Mouse (Mus musculus) kidney, postnatal 0 days (tissue): ENCODE data around the gene Atg4d. TPM values are rescaled to one million over a fixed set of nuclear protein-coding genes. Genes with fewer than 3 reads are reported as not detected.

Experiments
- ATAC-seq: fragments of 200-750 bp; cut with Nextera tagmentation; replicated peaks from 2 replicates; pipeline ENCODE4 v1.8.0; 2017; ENCODE audit warnings: low read depth, moderate number of reproducible peaks, moderate TSS enrichment, moderate library complexity; ENCODE audit not compliant: low FRiP score
- DNase-seq: peaks from one replicate; pipeline ENCODE4 v3.0.0-alpha.2; 2016; ENCODE audit warnings: low spot score
- H3K27ac ChIP-seq: fragments of 300-500 bp; sonication (generic); 2 replicates; pipeline ENCODE4 v1.5.1; 2014; ENCODE audit warnings: mild to moderate bottlenecking
- H3K27me3 ChIP-seq: fragments of 300-500 bp; sonication (generic); 2 replicates; pipeline ENCODE4 v1.6.1; 2014; ENCODE audit warnings: low read length, mixed read lengths; ENCODE audit not compliant: insufficient read depth
- H3K36me3 ChIP-seq: fragments of 300-500 bp; sonication (generic); 2 replicates; pipeline ENCODE4 v1.6.1; 2014; ENCODE audit warnings: low read length, mixed read lengths; ENCODE audit not compliant: insufficient read depth
- H3K4me1 ChIP-seq: fragments of 300-500 bp; sonication (generic); replicated peaks from 2 replicates; pipeline ENCODE4 v1.6.1; 2014; ENCODE audit warnings: antibody characterized with exemption, low read length, mixed read lengths; ENCODE audit not compliant: insufficient read depth
- H3K4me2 ChIP-seq: fragments of 300-500 bp; sonication (generic); 2 replicates; pipeline ENCODE4 v1.6.1; 2014; ENCODE audit warnings: mild to moderate bottlenecking, low read length, moderate library complexity, mixed read lengths
- H3K4me3 ChIP-seq: fragments of 300-500 bp; sonication (generic); replicated peaks from 2 replicates; pipeline ENCODE4 v1.5.1; 2014; ENCODE audit warnings: low read depth, low read length
- H3K9ac ChIP-seq: fragments of 300-500 bp; sonication (generic); 2 replicates; pipeline ENCODE4 v1.6.1; 2014; ENCODE audit warnings: low read depth, low read length
- H3K9me3 ChIP-seq: fragments of 300-500 bp; sonication (generic); replicated peaks from 2 replicates; pipeline ENCODE4 v1.6.1; 2016; ENCODE audit warnings: low read length, inconsistent platforms, mixed read lengths
- CTCF ChIP-seq: IDR thresholded peaks from 2 replicates; pipeline ENCODE4 v1.5.1; 2016; ENCODE audit warnings: antibody characterized with exemption, low read depth, mild to moderate bottlenecking, moderate library complexity
- WGBS: fragments of 180-500 bp; shearing (Covaris S2); extraction: QIAGEN DNeasy Blood & Tissue Kit; methylation state at CpG from one replicate; pipeline ENCODE4 v1.1.7; 2014; 5-methylcytosine and 5-hydroxymethylcytosine counted together
- polyA plus RNA-seq: library from polyadenylated mRNA; unstranded; fragments of >200 nt; fragmentation: Nextera tagmentation; extraction: Ambion mirVana; gene quantifications from 2 replicates; pipeline ENCODE4 v1.2.1, GENCODE M21; 2015

Gene Atg4d
- polyA plus RNA-seq, 1 experiment from 2014 or later, result 51.7 TPM

- H3K27me3 ChIP-seq, result peaks cover 11% of the 10 kb centered on the region
- H3K9me3 ChIP-seq, result no peaks in the 10 kb centered on the region
- peak within 1 kb of the TSS; percentile 86 for H3K4me2 ChIP-seq
- peaks cover 7% of the 10 kb centered on the region for H3K36me3 ChIP-seq
- peak within 1 kb of the TSS; percentile 95 for H3K9ac ChIP-seq
- peak within 1 kb of the TSS; percentile 92 for H3K27ac ChIP-seq
- 0% methylated on average over 74 of the region's 90 CpGs for WGBS
- peaks cover 12% of the 10 kb centered on the region for H3K4me1 ChIP-seq
- no peak for TF ChIP-seq CTCF
- H3K4me3 ChIP-seq, result peak within 1 kb of the TSS; percentile 97
- ATAC-seq (peak; percentile 84), DNase-seq (peak; percentile 90)
Observed at GRCm38 (mm10) chr9:21238733-21239464, 26.2 kb upstream of the Atg4d start, which contains the start of gene Keap1. Keap1 (minus strand) TSS chr9:21239361.

GRCm38 (mm10) chr9:21239465-21239848 lies 25.6 kb upstream of the Atg4d start:
- peak overlapping the region; percentile 25; the same call in 1 of the 2 replicates for H3K27ac ChIP-seq
- no peak for TF ChIP-seq CTCF
- H3K4me3 ChIP-seq, result peak overlapping the region; percentile 97
- WGBS, result 35% methylated on average over 4 of the region's 4 CpGs
- no peaks in the 10 kb centered on the region for H3K9me3 ChIP-seq
- H3K9ac ChIP-seq, result peak overlapping the region; percentile 95
- DNase-seq, result no peak
- peaks cover 7% of the 10 kb centered on the region; the same call in 1 of the 2 replicates for H3K36me3 ChIP-seq
- peak overlapping the region; percentile 86 for H3K4me2 ChIP-seq
- ATAC-seq, result no peak
- H3K4me1 ChIP-seq, result peaks cover 17% of the 10 kb centered on the region
- H3K27me3 ChIP-seq, result peaks cover 17% of the 10 kb centered on the region

- Histone ChIP-seq H3K4me3 (no peak overlapping the region), H3K27ac (no peak overlapping the region), H3K36me3 (no peaks in the 10 kb centered on the region), H3K9me3 (no peaks in the 10 kb centered on the region), H3K4me2 (no peak overlapping the region), H3K4me1 (peaks cover 22% of the 10 kb centered on the region), H3K9ac (no peak overlapping the region), H3K27me3 (peaks cover 29% of the 10 kb centered on the region)
- DNase-seq (peak; percentile 97), ATAC-seq (no peak)
- 5% methylated on average over 11 of the region's 11 CpGs for WGBS
- peak; percentile 98 for TF ChIP-seq CTCF
Observed at GRCm38 (mm10) chr9:21241343-21241742, 23.8 kb upstream of the Atg4d start.

- Histone ChIP-seq H3K4me3 (peak overlapping the region; percentile 42), H3K9me3 (no peaks in the 10 kb centered on the region), H3K4me1 (peaks cover 12% of the 10 kb centered on the region; the same call in 1 of the 2 replicates), H3K9ac (no peak overlapping the region), H3K36me3 (no peaks in the 10 kb centered on the region), H3K27me3 (peaks cover 48% of the 10 kb centered on the region), H3K4me2 (peak overlapping the region; percentile 79), H3K27ac (no peak overlapping the region)
- WGBS, result 7% methylated on average over 39 of the region's 42 CpGs
- no peak for ATAC-seq
- TF ChIP-seq CTCF, result no peak
- DNase-seq, result no peak
Observed at GRCm38 (mm10) chr9:21243826-21244427, 21.2 kb upstream of the Atg4d start.

GRCm38 (mm10) chr9:21244428-21245112 lies 20.5 kb upstream of the Atg4d start:
- WGBS, result under 1% methylated on average over 72 of the region's 72 CpGs
- Histone ChIP-seq H3K27ac (no peak overlapping the region), H3K9ac (no peak overlapping the region), H3K4me3 (peak overlapping the region; percentile 42), H3K9me3 (no peaks in the 10 kb centered on the region), H3K4me1 (peaks cover 12% of the 10 kb centered on the region; the same call in 1 of the 2 replicates), H3K27me3 (peaks cover 54% of the 10 kb centered on the region), H3K36me3 (no peaks in the 10 kb centered on the region), H3K4me2 (peak overlapping the region; percentile 79)
- ATAC-seq (no peak), DNase-seq (no peak)
- no peak for TF ChIP-seq CTCF

GRCm38 (mm10) chr9:21245113-21245487 lies 20.0 kb upstream of the Atg4d start:
- no peak for DNase-seq
- Histone ChIP-seq H3K4me3 (peak overlapping the region; percentile 42), H3K4me2 (peak overlapping the region; percentile 79), H3K27ac (no peak overlapping the region), H3K9me3 (no peaks in the 10 kb centered on the region), H3K36me3 (no peaks in the 10 kb centered on the region), H3K9ac (no peak overlapping the region), H3K4me1 (peaks cover 12% of the 10 kb centered on the region; the same call in 1 of the 2 replicates), H3K27me3 (peaks cover 60% of the 10 kb centered on the region)
- 3% methylated on average over 16 of the region's 16 CpGs for WGBS
- TF ChIP-seq CTCF, result no peak
- ATAC-seq, result no peak
